Mouse (Mus musculus) megakaryocyte, adult 5-6 weeks (primary cell): ENCODE measurements around the gene Tmem120a. TPM values are rescaled to one million over a fixed set of nuclear protein-coding genes. Genes with fewer than 3 reads are reported as not detected.

Source experiments
- ATAC-seq: 2 replicates; pipeline ENCODE4 v1.8.0; 2016; ENCODE audit warnings: mild to moderate bottlenecking, inconsistent platforms; ENCODE audit not compliant: poor library complexity, severe bottlenecking
- total RNA-seq, 2 experiments: library from RNA; stranded (forward) in 1 of 2; stranded (reverse) in 1 of 2; fragments of 153-499, 151-499 nt in 1 of 2; fragments of 221-1000, 200-1000 nt in 1 of 2; gene quantifications; 2 replicates each; pipeline versions ENCODE4 v1.2.3 to v1.2.4; 2015 to 2017

Gene Tmem120a
- total RNA-seq, 2 experiments from 2014 or later: 15.1 to 18.1 TPM

- ATAC-seq: no peak
Observed at GRCm38 (mm10) chr5:135734057-135734680, 10.1 kb downstream of the Tmem120a start.

- ATAC-seq: no peak
Observed at GRCm38 (mm10) chr5:135733071-135733470, 11.2 kb downstream of the Tmem120a start.

- no peak for ATAC-seq
Observed at GRCm38 (mm10) chr5:135731322-135731721, 12.9 kb downstream of the Tmem120a start.

GRCm38 (mm10) chr5:135730916-135731315, 13.3 kb downstream of the Tmem120a start:
- no peak for ATAC-seq

GRCm38 (mm10) chr5:135730278-135730677, 14.0 kb downstream of the Tmem120a start:
- no peak for ATAC-seq

DNA sequence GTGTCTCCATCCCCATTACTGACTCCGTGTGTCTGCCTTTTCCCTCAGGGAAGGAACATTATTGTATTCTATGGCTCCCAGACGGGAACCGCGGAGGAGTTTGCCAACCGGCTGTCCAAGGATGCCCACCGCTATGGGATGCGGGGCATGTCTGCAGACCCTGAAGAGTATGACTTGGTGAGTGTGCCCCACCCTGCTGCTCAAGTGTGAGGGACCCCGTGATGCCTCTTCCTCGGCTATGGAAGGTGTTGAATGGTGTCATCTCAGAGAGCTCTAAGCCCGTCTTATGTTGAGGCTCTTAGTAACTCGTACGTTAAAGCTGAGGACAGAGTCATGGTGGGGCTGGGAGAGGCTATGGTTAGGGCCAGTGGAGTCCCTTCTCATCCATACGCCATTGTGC, 14.9 kb downstream of the Tmem120a start:
- no peak for ATAC-seq

DNA sequence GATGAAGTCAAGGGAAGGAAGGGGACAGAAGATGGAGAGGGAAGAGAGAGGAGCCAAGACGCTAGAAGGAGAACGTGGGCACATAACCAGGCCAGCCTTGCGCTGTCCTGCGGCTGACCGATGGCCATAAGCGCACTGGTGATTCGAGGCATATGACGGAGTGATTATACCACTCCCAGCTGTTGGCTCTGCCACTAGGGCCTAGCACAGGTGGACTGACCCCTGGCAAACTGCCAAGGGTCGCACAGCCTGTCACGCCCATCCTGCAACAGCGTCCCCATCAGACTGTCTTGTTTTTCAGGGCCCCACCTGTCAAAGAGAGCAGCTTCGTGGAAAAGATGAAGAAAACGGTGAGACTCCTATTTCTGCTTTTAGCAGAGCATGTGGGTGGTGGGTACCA, 15.9 kb downstream of the Tmem120a start:
- no peak for ATAC-seq

GRCm38 (mm10) chr5:135727871-135728270, 16.4 kb downstream of the Tmem120a start:
- no peak for ATAC-seq

GRCm38 (mm10) chr5:135726641-135727346, 17.5 kb downstream of the Tmem120a start:
- no peak for ATAC-seq

- no peak for ATAC-seq
Observed at GRCm38 (mm10) chr5:135725991-135726390, 18.3 kb downstream of the Tmem120a start.

- ATAC-seq: no peak
Observed at GRCm38 (mm10) chr5:135725391-135725841, 18.8 kb downstream of the Tmem120a start.

GRCm38 (mm10) chr5:135724536-135725322, 19.5 kb downstream of the Tmem120a start:
- ATAC-seq: no peak

- no peak for ATAC-seq
Observed at GRCm38 (mm10) chr5:135723165-135723751, 21.0 kb downstream of the Tmem120a start.

DNA sequence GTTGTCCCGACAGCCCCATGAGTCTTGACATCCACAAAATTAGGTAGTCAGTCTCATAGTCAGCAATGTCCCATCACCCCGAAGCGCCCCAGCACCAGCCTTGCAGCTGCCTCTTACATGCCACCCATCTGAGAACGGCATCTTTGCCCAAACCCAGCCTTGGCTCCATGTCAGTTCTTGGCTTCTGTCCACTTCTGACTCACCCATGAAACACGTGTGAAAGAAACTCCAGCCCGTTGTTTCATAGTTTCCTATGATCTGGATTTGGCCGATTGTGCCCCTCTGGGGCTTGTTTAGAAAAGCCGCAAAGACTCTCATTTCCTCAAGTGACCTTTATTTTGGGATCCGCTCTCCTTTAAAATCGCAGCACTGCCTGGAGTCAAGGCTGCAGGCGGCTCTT, 22.1 kb downstream of the Tmem120a start:
- ATAC-seq: no peak

DNA sequence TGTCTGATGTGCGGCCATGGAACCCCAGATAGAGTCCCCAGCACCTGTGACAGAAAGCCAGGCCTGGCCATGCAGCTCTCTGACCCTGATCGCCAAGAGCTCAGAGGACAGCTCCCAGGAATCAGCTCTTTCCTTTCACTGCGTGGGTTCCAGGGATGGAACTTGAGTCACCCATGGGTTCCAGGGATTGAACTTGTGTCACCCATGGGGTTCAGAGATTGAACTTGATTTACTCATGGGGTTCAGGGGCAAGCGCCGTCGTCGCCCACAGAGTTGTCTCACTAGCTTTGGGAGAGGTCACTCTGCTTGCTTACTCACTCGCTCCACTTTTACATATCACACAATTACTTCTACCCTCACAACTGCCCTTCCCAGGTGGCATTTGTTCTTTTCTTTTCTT, 23.2 kb downstream of the Tmem120a start:
- no peak for ATAC-seq

DNA sequence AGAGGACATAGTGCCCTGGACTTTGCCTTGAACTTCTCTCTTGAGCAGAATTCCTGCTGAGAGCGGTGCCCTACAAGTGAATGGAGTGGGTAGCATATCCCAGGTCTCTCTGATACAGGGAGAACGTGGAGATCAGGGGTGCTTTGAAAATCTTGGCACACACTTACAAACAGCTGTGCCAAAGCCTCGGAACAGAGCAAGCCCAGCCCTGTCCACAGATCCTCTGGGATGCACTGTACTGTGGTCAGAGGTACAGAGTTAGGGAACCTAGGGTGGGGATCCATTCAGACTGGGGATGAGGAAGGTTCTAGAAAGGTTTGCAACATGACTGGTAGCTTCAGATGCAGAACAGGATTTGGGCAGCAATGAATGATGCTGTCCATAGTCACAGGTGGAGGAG, 24.1 kb downstream of the Tmem120a start:
- ATAC-seq: no peak

DNA sequence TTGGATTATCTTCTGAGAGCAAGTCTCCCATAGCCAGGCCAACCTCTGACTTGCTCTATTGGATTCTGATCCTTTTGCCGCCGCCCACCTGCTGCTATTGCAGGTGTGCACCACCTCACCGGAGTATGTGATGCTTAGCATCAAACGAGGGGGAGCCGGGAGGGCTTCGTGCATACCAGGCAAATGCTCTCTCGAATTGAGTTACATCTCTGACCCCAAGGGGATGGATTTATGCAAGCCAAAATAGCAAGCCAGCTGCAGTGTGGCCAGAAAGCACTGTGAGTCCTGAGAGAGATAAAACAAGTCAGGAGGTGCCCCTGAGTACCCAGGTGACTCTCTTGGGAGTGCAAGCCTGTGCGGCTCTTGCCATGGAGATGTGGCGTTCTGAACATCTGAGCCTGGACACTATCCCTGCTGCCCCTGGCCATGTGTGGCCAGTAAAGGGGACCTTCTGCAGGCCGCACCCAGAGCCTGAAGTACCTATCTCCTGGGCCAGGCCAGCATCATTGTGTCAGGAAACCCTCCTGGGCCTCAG, 24.6 kb downstream of the Tmem120a start:
- no peak for ATAC-seq

DNA sequence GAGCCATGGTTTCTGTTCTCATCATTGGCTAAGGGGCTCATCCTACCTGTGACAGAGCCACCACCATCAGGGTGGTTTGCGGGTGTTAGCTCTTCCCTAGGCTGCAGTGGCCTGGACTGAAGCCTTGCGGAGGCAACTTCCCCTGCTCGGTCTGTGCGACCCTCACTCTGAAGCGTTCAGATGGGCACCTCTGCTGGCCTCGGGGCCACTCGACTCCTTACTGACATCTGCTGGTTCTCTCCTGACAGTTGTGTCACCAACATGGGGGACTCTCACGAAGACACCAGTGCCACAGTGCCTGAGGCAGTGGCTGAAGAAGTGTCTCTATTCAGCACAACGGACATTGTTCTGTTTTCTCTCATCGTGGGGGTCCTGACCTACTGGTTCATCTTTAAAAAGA, 28.6 kb downstream of the Tmem120a start:
- no peak for ATAC-seq

GRCm38 (mm10) chr5:135713441-135714218, 30.6 kb downstream of the Tmem120a start:
- peak; percentile 93 for ATAC-seq

DNA sequence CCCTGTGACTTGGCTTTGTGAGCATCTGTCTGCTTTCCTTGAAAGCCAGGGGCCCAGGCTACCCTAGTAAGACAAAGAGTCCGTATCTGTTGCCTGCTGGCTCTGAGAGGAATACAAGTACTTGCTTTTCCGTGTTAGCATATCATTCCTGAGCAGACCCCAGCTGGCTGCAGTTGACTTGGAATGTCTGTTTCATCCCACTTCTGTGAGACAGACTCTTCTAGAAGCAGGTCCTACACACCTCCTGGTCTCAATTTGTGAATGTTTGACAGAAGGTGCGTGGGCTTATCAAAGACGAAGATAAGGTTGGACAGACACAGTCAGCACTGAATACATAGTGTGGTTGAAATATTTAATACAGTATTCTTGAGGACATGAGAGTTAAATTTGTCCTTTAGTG, 31.4 kb downstream of the Tmem120a start:
- no peak for ATAC-seq
